Mouse (Mus musculus): Measurements from ENCODE around the gene Nxpe2. TPM values are rescaled to one million over a fixed set of nuclear protein-coding genes. Genes with fewer than 3 reads are reported as not detected.
A peak's percentile ranks its signal among the peaks of the same experiment; 100 is the strongest.

Gene Nxpe2
- polyA plus RNA-seq, 1 experiment from 2014 or later: 0.60 TPM

- WGBS: 91% methylated on average over 3 of the region's 3 CpGs
- DNase-seq (ENCODE audit: low spot score): no peak
- no peaks in the 10 kb centered on the region for H3K36me3 ChIP-seq (ENCODE audit: control insufficient read depth, insufficient read depth, low read length)
- no peak overlapping the region for H3K4me2 ChIP-seq (ENCODE audit: low read length)
- no peaks in the 10 kb centered on the region for H3K27me3 ChIP-seq (replicated peaks; ENCODE audit: control insufficient read depth, insufficient read depth, low read length)
- H3K4me1 ChIP-seq (replicated peaks; ENCODE audit: control insufficient read depth, insufficient read depth, low read length): no peaks in the 10 kb centered on the region
- H3K4me3 ChIP-seq (ENCODE audit: low read depth, low read length): no peak overlapping the region
- no peak overlapping the region for H3K27ac ChIP-seq (ENCODE audit: low read depth)
- no peak for ATAC-seq (replicated peaks; ENCODE audit: low FRiP score, low TSS enrichment, low read depth)
- H3K9me3 ChIP-seq (ENCODE audit: control insufficient read depth, low read length): no peaks in the 10 kb centered on the region
- H3K9ac ChIP-seq (ENCODE audit: low read length): no peak overlapping the region
These were observed 3.8 kb upstream of the Nxpe2 start for GRCm38 (mm10) chr9:48357097-48357496.

- Histone ChIP-seq H3K4me3 (ENCODE audit: low read depth, low read length) (no peak overlapping the region), H3K4me1 (replicated peaks; ENCODE audit: control insufficient read depth, insufficient read depth, low read length) (no peaks in the 10 kb centered on the region), H3K4me2 (ENCODE audit: low read length) (no peak overlapping the region), H3K36me3 (ENCODE audit: control insufficient read depth, insufficient read depth, low read length) (no peaks in the 10 kb centered on the region), H3K27ac (ENCODE audit: low read depth) (no peak overlapping the region), H3K9ac (ENCODE audit: low read length) (no peak overlapping the region), H3K9me3 (ENCODE audit: control insufficient read depth, low read length) (no peaks in the 10 kb centered on the region), H3K27me3 (replicated peaks; ENCODE audit: control insufficient read depth, insufficient read depth, low read length) (no peaks in the 10 kb centered on the region)
- DNase-seq (ENCODE audit: low spot score) (peak; percentile 77), ATAC-seq (replicated peaks; ENCODE audit: low FRiP score, low TSS enrichment, low read depth) (no peak)
- WGBS: 58% methylated on average over 3 of the region's 3 CpGs
These were observed 1.5 kb upstream of the Nxpe2 start for GRCm38 (mm10) chr9:48354793-48355192.

- ATAC-seq (replicated peaks; ENCODE audit: low FRiP score, low TSS enrichment, low read depth): no peak
- no peaks in the 10 kb centered on the region for H3K9me3 ChIP-seq (ENCODE audit: control insufficient read depth, low read length)
- H3K36me3 ChIP-seq (ENCODE audit: control insufficient read depth, insufficient read depth, low read length): no peaks in the 10 kb centered on the region
- no peak for DNase-seq (ENCODE audit: low spot score)
- 0 out of 2 replicates have a peak overlapping the region, but pooled peaks have one; percentile 22 for H3K27ac ChIP-seq (ENCODE audit: low read depth)
- 63% methylated on average over 4 of the region's 4 CpGs for WGBS
- no peaks in the 10 kb centered on the region for H3K27me3 ChIP-seq (replicated peaks; ENCODE audit: control insufficient read depth, insufficient read depth, low read length)
- H3K4me2 ChIP-seq (ENCODE audit: low read length): no peak overlapping the region
- H3K9ac ChIP-seq (ENCODE audit: low read length): no peak overlapping the region
- no peaks in the 10 kb centered on the region for H3K4me1 ChIP-seq (replicated peaks; ENCODE audit: control insufficient read depth, insufficient read depth, low read length)
- no peak overlapping the region for H3K4me3 ChIP-seq (ENCODE audit: low read depth, low read length)
These were observed 868 bp upstream of the Nxpe2 start for GRCm38 (mm10) chr9:48354122-48354521.

- H3K4me1 ChIP-seq (replicated peaks; ENCODE audit: control insufficient read depth, insufficient read depth, low read length): no peaks in the 10 kb centered on the region
- no peaks in the 10 kb centered on the region for H3K27me3 ChIP-seq (replicated peaks; ENCODE audit: control insufficient read depth, insufficient read depth, low read length)
- no peak overlapping the region for H3K4me3 ChIP-seq (ENCODE audit: low read depth, low read length)
- 86% methylated on average over 3 of the region's 3 CpGs for WGBS
- H3K36me3 ChIP-seq (ENCODE audit: control insufficient read depth, insufficient read depth, low read length): no peaks in the 10 kb centered on the region
- H3K27ac ChIP-seq (ENCODE audit: low read depth): no peak overlapping the region
- no peaks in the 10 kb centered on the region for H3K9me3 ChIP-seq (ENCODE audit: control insufficient read depth, low read length)
- DNase-seq (ENCODE audit: low spot score): no peak
- H3K4me2 ChIP-seq (ENCODE audit: low read length): no peak overlapping the region
- H3K9ac ChIP-seq (ENCODE audit: low read length): no peak overlapping the region
- ATAC-seq (replicated peaks; ENCODE audit: low FRiP score, low TSS enrichment, low read depth): no peak
These were observed 7.4 kb downstream of the Nxpe2 start for GRCm38 (mm10) chr9:48345866-48346265.

GRCm38 (mm10) chr9:48345456-48345855 is 7.8 kb downstream of the Nxpe2 start:
- no peaks in the 10 kb centered on the region for H3K27me3 ChIP-seq (replicated peaks; ENCODE audit: control insufficient read depth, insufficient read depth, low read length)
- DNase-seq (ENCODE audit: low spot score) (no peak), ATAC-seq (replicated peaks; ENCODE audit: low FRiP score, low TSS enrichment, low read depth) (no peak)
- no peak overlapping the region for H3K4me3 ChIP-seq (ENCODE audit: low read depth, low read length)
- WGBS: 80% methylated on average over 9 of the region's 9 CpGs
- H3K4me1 ChIP-seq (replicated peaks; ENCODE audit: control insufficient read depth, insufficient read depth, low read length): no peaks in the 10 kb centered on the region
- no peaks in the 10 kb centered on the region for H3K36me3 ChIP-seq (ENCODE audit: control insufficient read depth, insufficient read depth, low read length)
- no peak overlapping the region for H3K4me2 ChIP-seq (ENCODE audit: low read length)
- H3K9me3 ChIP-seq (ENCODE audit: control insufficient read depth, low read length): no peaks in the 10 kb centered on the region
- no peak overlapping the region for H3K27ac ChIP-seq (ENCODE audit: low read depth)
- H3K9ac ChIP-seq (ENCODE audit: low read length): no peak overlapping the region

- Histone ChIP-seq H3K36me3 (ENCODE audit: control insufficient read depth, insufficient read depth, low read length) (no peaks in the 10 kb centered on the region), H3K4me2 (ENCODE audit: low read length) (no peak overlapping the region), H3K27me3 (replicated peaks; ENCODE audit: control insufficient read depth, insufficient read depth, low read length) (no peaks in the 10 kb centered on the region), H3K4me1 (replicated peaks; ENCODE audit: control insufficient read depth, insufficient read depth, low read length) (no peaks in the 10 kb centered on the region), H3K9ac (ENCODE audit: low read length) (no peak overlapping the region), H3K9me3 (ENCODE audit: control insufficient read depth, low read length) (no peaks in the 10 kb centered on the region), H3K4me3 (ENCODE audit: low read depth, low read length) (no peak overlapping the region), H3K27ac (ENCODE audit: low read depth) (no peak overlapping the region)
- DNase-seq (ENCODE audit: low spot score): no peak
- no peak for ATAC-seq (replicated peaks; ENCODE audit: low FRiP score, low TSS enrichment, low read depth)
- 78% methylated on average over 10 of the region's 10 CpGs for WGBS
These were observed 12.4 kb downstream of the Nxpe2 start for GRCm38 (mm10) chr9:48340708-48341380.

GRCm38 (mm10) chr9:48339563-48339962 is 13.7 kb downstream of the Nxpe2 start:
- ATAC-seq (replicated peaks; ENCODE audit: low FRiP score, low TSS enrichment, low read depth): no peak
- Histone ChIP-seq H3K9ac (ENCODE audit: low read length) (no peak overlapping the region), H3K36me3 (ENCODE audit: control insufficient read depth, insufficient read depth, low read length) (no peaks in the 10 kb centered on the region), H3K9me3 (ENCODE audit: control insufficient read depth, low read length) (no peaks in the 10 kb centered on the region), H3K4me3 (ENCODE audit: low read depth, low read length) (no peak overlapping the region), H3K4me1 (replicated peaks; ENCODE audit: control insufficient read depth, insufficient read depth, low read length) (no peaks in the 10 kb centered on the region), H3K27me3 (replicated peaks; ENCODE audit: control insufficient read depth, insufficient read depth, low read length) (no peaks in the 10 kb centered on the region), H3K4me2 (ENCODE audit: low read length) (no peak overlapping the region), H3K27ac (ENCODE audit: low read depth) (no peak overlapping the region)
- no peak for DNase-seq (ENCODE audit: low spot score)
- 70% methylated on average over 5 of the region's 5 CpGs for WGBS

GRCm38 (mm10) chr9:48338783-48339455 is 14.3 kb downstream of the Nxpe2 start:
- Histone ChIP-seq H3K9ac (ENCODE audit: low read length) (no peak overlapping the region), H3K4me3 (ENCODE audit: low read depth, low read length) (no peak overlapping the region), H3K4me1 (replicated peaks; ENCODE audit: control insufficient read depth, insufficient read depth, low read length) (no peaks in the 10 kb centered on the region), H3K9me3 (ENCODE audit: control insufficient read depth, low read length) (no peaks in the 10 kb centered on the region), H3K36me3 (ENCODE audit: control insufficient read depth, insufficient read depth, low read length) (no peaks in the 10 kb centered on the region), H3K27me3 (replicated peaks; ENCODE audit: control insufficient read depth, insufficient read depth, low read length) (no peaks in the 10 kb centered on the region), H3K4me2 (ENCODE audit: low read length) (no peak overlapping the region), H3K27ac (ENCODE audit: low read depth) (no peak overlapping the region)
- ATAC-seq (replicated peaks; ENCODE audit: low FRiP score, low TSS enrichment, low read depth) (no peak), DNase-seq (ENCODE audit: low spot score) (no peak)
- WGBS: 55% methylated on average over 4 of the region's 4 CpGs

- Histone ChIP-seq H3K4me3 (ENCODE audit: low read depth, low read length) (no peak overlapping the region), H3K4me2 (ENCODE audit: low read length) (no peak overlapping the region), H3K9me3 (ENCODE audit: control insufficient read depth, low read length) (no peaks in the 10 kb centered on the region), H3K27me3 (replicated peaks; ENCODE audit: control insufficient read depth, insufficient read depth, low read length) (no peaks in the 10 kb centered on the region), H3K27ac (ENCODE audit: low read depth) (no peak overlapping the region), H3K36me3 (ENCODE audit: control insufficient read depth, insufficient read depth, low read length) (no peaks in the 10 kb centered on the region), H3K4me1 (replicated peaks; ENCODE audit: control insufficient read depth, insufficient read depth, low read length) (no peaks in the 10 kb centered on the region), H3K9ac (ENCODE audit: low read length) (no peak overlapping the region)
- 88% methylated on average over 7 of the region's 7 CpGs for WGBS
- no peak for ATAC-seq (replicated peaks; ENCODE audit: low FRiP score, low TSS enrichment, low read depth)
- no peak for DNase-seq (ENCODE audit: low spot score)
These were observed 23.7 kb downstream of the Nxpe2 start for GRCm38 (mm10) chr9:48329597-48329996.

All from intestine, embryonic 14.5 days (tissue).